Mouse (Mus musculus) megakaryocyte, embryonic 14.5 days (primary cell): ENCODE results near the gene Gm5737.

Experiments
- FLI1 ChIP-seq: IDR thresholded peaks from 2 replicates; pipeline ENCODE4 v1.6.1; 2012; ENCODE audit warnings: low read length, inconsistent platforms, mixed read lengths
- GATA1 ChIP-seq: IDR thresholded peaks from 3 replicates; pipeline ENCODE4 v1.6.1; 2012; ENCODE audit warnings: mixed read lengths, low read length, inconsistent platforms, borderline replicate concordance

- TF ChIP-seq GATA1: no peak
- no peak for TF ChIP-seq FLI1
Measured at GRCm38 (mm10) chr7:120874021-120874420, 61.9 kb downstream of the Gm5737 start.
